Mouse (Mus musculus): ENCODE measurements around the gene Pbx1. TPM values are rescaled to one million over a fixed set of nuclear protein-coding genes. Genes with fewer than 3 reads are reported as not detected.
A peak's percentile ranks its signal among the peaks of the same experiment; 100 is the strongest.

The Pbx1 gene
- polyA plus RNA-seq, 1 experiment from 2014 or later: 59.2 TPM

- H3K36me3 ChIP-seq (ENCODE audit: control insufficient read depth, insufficient read depth, low read length): no peaks in the 10 kb centered on the region
- H3K4me1 ChIP-seq (replicated peaks; ENCODE audit: control insufficient read depth, insufficient read depth, low read length): no peaks in the 10 kb centered on the region
- ATAC-seq (ENCODE audit: low FRiP score): no peak
- 89% methylated on average over 3 of the region's 3 CpGs for WGBS
- no peak overlapping the region for H3K4me2 ChIP-seq (replicated peaks; ENCODE audit: low read depth, low read length)
- DNase-seq (ENCODE audit: low spot score): no peak
- H3K9me3 ChIP-seq (ENCODE audit: control insufficient read depth, low read length): no peaks in the 10 kb centered on the region
- no peak overlapping the region for H3K4me3 ChIP-seq (ENCODE audit: low read depth, low read length)
- no peaks in the 10 kb centered on the region for H3K27me3 ChIP-seq (ENCODE audit: control insufficient read depth, insufficient read depth, low read length)
- no peak overlapping the region for H3K27ac ChIP-seq (ENCODE audit: low read depth, low read length)
- no peak overlapping the region for H3K9ac ChIP-seq (ENCODE audit: low read depth, low read length)
Observed at GRCm38 (mm10) chr1:168260391-168260790, 171.7 kb downstream of the Pbx1 start.

GRCm38 (mm10) chr1:168258856-168259255 is 173.2 kb downstream of the Pbx1 start:
- no peak overlapping the region for H3K9ac ChIP-seq (ENCODE audit: low read depth, low read length)
- ATAC-seq (ENCODE audit: low FRiP score): peak; percentile 57
- H3K9me3 ChIP-seq (ENCODE audit: control insufficient read depth, low read length): no peaks in the 10 kb centered on the region
- no peaks in the 10 kb centered on the region for H3K4me1 ChIP-seq (replicated peaks; ENCODE audit: control insufficient read depth, insufficient read depth, low read length)
- H3K27ac ChIP-seq (ENCODE audit: low read depth, low read length): no peak overlapping the region
- H3K4me3 ChIP-seq (ENCODE audit: low read depth, low read length): no peak overlapping the region
- H3K36me3 ChIP-seq (ENCODE audit: control insufficient read depth, insufficient read depth, low read length): no peaks in the 10 kb centered on the region
- H3K27me3 ChIP-seq (ENCODE audit: control insufficient read depth, insufficient read depth, low read length): no peaks in the 10 kb centered on the region
- H3K4me2 ChIP-seq (replicated peaks; ENCODE audit: low read depth, low read length): no peak overlapping the region
- 34% methylated on average over 7 of the region's 7 CpGs for WGBS
- DNase-seq (ENCODE audit: low spot score): peak; percentile 57

GRCm38 (mm10) chr1:168255347-168255908 is 176.6 kb downstream of the Pbx1 start:
- no peaks in the 10 kb centered on the region for H3K27me3 ChIP-seq (ENCODE audit: control insufficient read depth, insufficient read depth, low read length)
- H3K9me3 ChIP-seq (ENCODE audit: control insufficient read depth, low read length): no peaks in the 10 kb centered on the region
- WGBS: 96% methylated on average over 9 of the region's 9 CpGs
- no peaks in the 10 kb centered on the region for H3K4me1 ChIP-seq (replicated peaks; ENCODE audit: control insufficient read depth, insufficient read depth, low read length)
- H3K9ac ChIP-seq (ENCODE audit: low read depth, low read length): no peak overlapping the region
- H3K4me2 ChIP-seq (replicated peaks; ENCODE audit: low read depth, low read length): no peak overlapping the region
- H3K4me3 ChIP-seq (ENCODE audit: low read depth, low read length): no peak overlapping the region
- ATAC-seq (ENCODE audit: low FRiP score): no peak
- H3K27ac ChIP-seq (ENCODE audit: low read depth, low read length): no peak overlapping the region
- no peaks in the 10 kb centered on the region for H3K36me3 ChIP-seq (ENCODE audit: control insufficient read depth, insufficient read depth, low read length)
- DNase-seq (ENCODE audit: low spot score): no peak

DNA sequence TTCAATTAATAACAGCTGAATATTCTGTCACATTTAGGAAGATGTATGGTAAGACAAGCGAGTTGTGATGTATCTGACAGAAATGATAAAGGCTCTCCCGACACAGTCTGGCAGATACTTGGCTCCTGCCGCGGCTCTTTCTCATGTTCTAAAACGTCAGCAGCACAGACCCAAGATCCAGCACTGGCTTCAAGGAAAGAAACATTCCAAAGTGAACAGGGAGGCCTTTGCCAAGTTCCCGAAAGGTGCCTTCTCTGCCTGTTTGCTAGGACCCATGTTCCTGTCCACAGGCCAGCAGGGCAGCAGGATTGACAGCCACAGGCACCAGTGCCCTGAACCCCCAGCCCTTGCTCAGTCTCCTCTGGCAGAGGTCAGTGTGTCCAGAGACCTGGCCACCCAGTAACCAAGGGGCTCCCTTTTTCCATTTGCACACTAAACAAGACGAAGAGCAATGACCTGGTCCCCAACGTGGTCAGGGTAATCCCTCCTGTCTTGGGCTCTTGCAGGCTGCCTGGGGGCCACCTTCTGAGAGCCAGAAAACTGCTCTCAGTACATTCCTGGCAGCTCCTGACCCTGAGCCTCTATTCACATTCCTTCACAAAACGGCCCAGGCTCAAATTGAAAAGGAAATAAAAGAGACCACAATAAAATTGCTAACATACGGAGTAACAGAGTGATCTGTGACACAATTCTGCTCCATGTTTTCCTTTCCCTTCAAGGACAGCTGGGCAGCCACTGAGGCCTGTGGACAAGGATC is 184.9 kb downstream of the Pbx1 start:
- Histone ChIP-seq H3K9me3 (ENCODE audit: control insufficient read depth, low read length) (no peaks in the 10 kb centered on the region), H3K4me2 (replicated peaks; ENCODE audit: low read depth, low read length) (no peak overlapping the region), H3K36me3 (ENCODE audit: control insufficient read depth, insufficient read depth, low read length) (no peaks in the 10 kb centered on the region), H3K9ac (ENCODE audit: low read depth, low read length) (no peak overlapping the region), H3K4me3 (ENCODE audit: low read depth, low read length) (no peak overlapping the region), H3K4me1 (replicated peaks; ENCODE audit: control insufficient read depth, insufficient read depth, low read length) (peaks cover 2% of the 10 kb centered on the region), H3K27ac (ENCODE audit: low read depth, low read length) (no peak overlapping the region), H3K27me3 (ENCODE audit: control insufficient read depth, insufficient read depth, low read length) (no peaks in the 10 kb centered on the region)
- ATAC-seq (ENCODE audit: low FRiP score): no peak
- WGBS: 57% methylated on average over 10 of the region's 10 CpGs
- DNase-seq (ENCODE audit: low spot score): no peak

DNA sequence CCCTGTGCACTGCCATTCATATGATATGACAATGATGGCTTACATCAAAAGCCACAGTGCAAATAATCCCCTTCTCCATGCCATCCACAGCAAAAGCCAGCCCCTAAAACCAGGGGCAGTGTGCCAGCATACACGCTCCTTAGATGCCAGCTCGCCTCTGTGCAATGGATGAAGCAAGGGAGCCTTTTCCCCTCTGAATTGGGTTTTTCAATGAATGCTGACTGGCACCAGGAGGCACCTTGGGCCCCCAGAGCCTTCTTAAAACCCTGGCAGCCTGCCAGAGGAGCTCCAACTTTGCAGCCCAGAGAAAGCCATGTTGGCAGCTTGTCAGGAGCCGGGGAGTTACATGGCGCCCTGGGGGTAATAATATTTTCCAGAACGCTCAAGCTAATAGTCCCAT is 186.5 kb downstream of the Pbx1 start:
- H3K27me3 ChIP-seq (ENCODE audit: control insufficient read depth, insufficient read depth, low read length): no peaks in the 10 kb centered on the region

DNA sequence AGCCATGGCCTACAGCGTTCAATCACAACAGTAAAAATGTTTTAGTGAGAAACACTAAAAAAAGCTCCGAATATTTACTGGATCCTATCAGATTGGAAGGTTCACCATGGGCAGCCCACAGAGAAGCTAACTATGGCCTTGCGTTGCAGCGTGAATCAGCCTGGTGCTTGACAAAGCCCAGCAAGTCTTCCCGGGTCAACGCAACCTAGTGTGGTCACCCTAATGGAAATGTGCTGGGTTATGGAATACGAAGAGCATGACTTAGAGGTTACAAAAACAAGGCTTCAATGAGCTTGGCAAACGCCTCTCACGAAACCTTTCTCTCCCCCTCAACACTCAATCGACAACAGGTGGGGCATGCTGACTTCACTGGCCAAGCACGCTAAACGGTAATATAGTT is 188.3 kb downstream of the Pbx1 start:
- WGBS: 87% methylated on average over 12 of the region's 12 CpGs
- H3K36me3 ChIP-seq (ENCODE audit: control insufficient read depth, insufficient read depth, low read length): no peaks in the 10 kb centered on the region
- ATAC-seq (ENCODE audit: low FRiP score): no peak
- H3K27me3 ChIP-seq (ENCODE audit: control insufficient read depth, insufficient read depth, low read length): no peaks in the 10 kb centered on the region
- no peaks in the 10 kb centered on the region for H3K9me3 ChIP-seq (ENCODE audit: control insufficient read depth, low read length)
- H3K4me1 ChIP-seq (replicated peaks; ENCODE audit: control insufficient read depth, insufficient read depth, low read length): peaks cover 8% of the 10 kb centered on the region
- no peak overlapping the region for H3K9ac ChIP-seq (ENCODE audit: low read depth, low read length)
- H3K4me2 ChIP-seq (replicated peaks; ENCODE audit: low read depth, low read length): no peak overlapping the region
- DNase-seq (ENCODE audit: low spot score): no peak
- H3K4me3 ChIP-seq (ENCODE audit: low read depth, low read length): no peak overlapping the region
- H3K27ac ChIP-seq (ENCODE audit: low read depth, low read length): no peak overlapping the region

More for the DNA sequence above, 186.5 kb downstream of the Pbx1 start:
- Histone ChIP-seq H3K4me3 (ENCODE audit: low read depth, low read length) (no peak overlapping the region), H3K4me2 (replicated peaks; ENCODE audit: low read depth, low read length) (no peak overlapping the region), H3K36me3 (ENCODE audit: control insufficient read depth, insufficient read depth, low read length) (no peaks in the 10 kb centered on the region), H3K27ac (ENCODE audit: low read depth, low read length) (no peak overlapping the region), H3K4me1 (replicated peaks; ENCODE audit: control insufficient read depth, insufficient read depth, low read length) (peaks cover 7% of the 10 kb centered on the region), H3K9me3 (ENCODE audit: control insufficient read depth, low read length) (no peaks in the 10 kb centered on the region), H3K9ac (ENCODE audit: low read depth, low read length) (no peak overlapping the region)
- 71% methylated on average over 5 of the region's 5 CpGs for WGBS
- DNase-seq (ENCODE audit: low spot score) (no peak), ATAC-seq (ENCODE audit: low FRiP score) (no peak)

GRCm38 (mm10) chr1:168243068-168243467 is 189.0 kb downstream of the Pbx1 start:
- ATAC-seq (ENCODE audit: low FRiP score): no peak
- DNase-seq (ENCODE audit: low spot score): no peak
- H3K27ac ChIP-seq (ENCODE audit: low read depth, low read length): no peak overlapping the region
- WGBS: 89% methylated on average over 7 of the region's 7 CpGs
- H3K4me3 ChIP-seq (ENCODE audit: low read depth, low read length): no peak overlapping the region
- peaks cover 8% of the 10 kb centered on the region for H3K4me1 ChIP-seq (replicated peaks; ENCODE audit: control insufficient read depth, insufficient read depth, low read length)
- H3K9ac ChIP-seq (ENCODE audit: low read depth, low read length): no peak overlapping the region
- no peaks in the 10 kb centered on the region for H3K27me3 ChIP-seq (ENCODE audit: control insufficient read depth, insufficient read depth, low read length)
- H3K4me2 ChIP-seq (replicated peaks; ENCODE audit: low read depth, low read length): no peak overlapping the region
- no peaks in the 10 kb centered on the region for H3K36me3 ChIP-seq (ENCODE audit: control insufficient read depth, insufficient read depth, low read length)
- no peaks in the 10 kb centered on the region for H3K9me3 ChIP-seq (ENCODE audit: control insufficient read depth, low read length)

DNA sequence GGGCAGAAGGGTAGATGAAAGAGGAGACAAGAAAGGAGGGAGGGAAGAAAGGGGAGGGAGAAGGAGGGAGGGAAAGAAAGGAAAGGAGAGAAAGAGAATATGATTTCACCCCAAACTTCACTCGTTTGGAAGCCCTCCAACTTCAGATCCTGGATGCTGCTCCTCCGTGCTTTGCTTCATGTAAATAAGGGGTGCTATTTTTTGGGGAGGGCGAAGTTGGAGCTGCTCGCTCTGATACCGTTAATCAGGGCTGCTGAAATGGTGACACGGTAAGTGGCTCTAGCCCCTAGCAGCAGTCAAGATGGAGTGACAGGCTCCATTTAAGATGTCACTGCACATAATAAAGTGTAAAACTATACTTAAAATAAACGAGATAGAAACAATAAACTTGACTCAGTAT is 190.8 kb downstream of the Pbx1 start:
- H3K4me1 ChIP-seq (replicated peaks; ENCODE audit: control insufficient read depth, insufficient read depth, low read length): peaks cover 6% of the 10 kb centered on the region
- ATAC-seq (ENCODE audit: low FRiP score): no peak

GRCm38 (mm10) chr1:168240846-168241245 is 191.2 kb downstream of the Pbx1 start:
- H3K27ac ChIP-seq (ENCODE audit: low read depth, low read length): peak overlapping the region; percentile 69
- H3K27me3 ChIP-seq (ENCODE audit: control insufficient read depth, insufficient read depth, low read length): no peaks in the 10 kb centered on the region
- H3K4me3 ChIP-seq (ENCODE audit: low read depth, low read length): no peak overlapping the region
- no peak overlapping the region for H3K9ac ChIP-seq (ENCODE audit: low read depth, low read length)
- H3K36me3 ChIP-seq (ENCODE audit: control insufficient read depth, insufficient read depth, low read length): no peaks in the 10 kb centered on the region
- 0 out of 2 replicates have a peak, but pooled peaks have one; percentile 36 for ATAC-seq (ENCODE audit: low FRiP score)
- H3K9me3 ChIP-seq (ENCODE audit: control insufficient read depth, low read length): no peaks in the 10 kb centered on the region
- WGBS: 43% methylated on average over 7 of the region's 7 CpGs
- peak; percentile 46 for DNase-seq (ENCODE audit: low spot score)
- H3K4me2 ChIP-seq (replicated peaks; ENCODE audit: low read depth, low read length): no peak overlapping the region
- peaks cover 6% of the 10 kb centered on the region for H3K4me1 ChIP-seq (replicated peaks; ENCODE audit: control insufficient read depth, insufficient read depth, low read length)

More for the DNA sequence above, 190.8 kb downstream of the Pbx1 start:
- Histone ChIP-seq H3K9me3 (ENCODE audit: control insufficient read depth, low read length) (no peaks in the 10 kb centered on the region), H3K4me3 (ENCODE audit: low read depth, low read length) (no peak overlapping the region), H3K36me3 (ENCODE audit: control insufficient read depth, insufficient read depth, low read length) (no peaks in the 10 kb centered on the region), H3K9ac (ENCODE audit: low read depth, low read length) (no peak overlapping the region), H3K27me3 (ENCODE audit: control insufficient read depth, insufficient read depth, low read length) (no peaks in the 10 kb centered on the region), H3K27ac (ENCODE audit: low read depth, low read length) (0 out of 2 replicates have a peak overlapping the region, but pooled peaks have one; percentile 17), H3K4me2 (replicated peaks; ENCODE audit: low read depth, low read length) (no peak overlapping the region; the same call in 1 of the 2 replicates)
- 33% methylated on average over 7 of the region's 7 CpGs for WGBS
- DNase-seq (ENCODE audit: low spot score): no peak

Data from hindbrain, embryonic 11.5 days (tissue).